Comparison of ENCODE assay signal across 9 mouse cellular contexts in genomic region chr5:122317329-122318045, GRCm38 (mm10). TPM values are rescaled to one million over a fixed set of nuclear protein-coding genes. Genes with fewer than 3 reads are reported as not detected.
DNase-seq lines count a peak whose midpoint lies in the region; ATAC-seq and TF ChIP-seq lines count a peak whose summit lies in the region.
"Had no signal": no experiment of that assay in that cellular context is flagged by ENCODE, and none has a peak within 500 bp of the region (broad histone marks: within the 10 kb centered on the region; RNA-seq: fewer than 3 reads in every experiment).

No protein-coding gene starts in this region.

- no peak overlapping the region for H3K4me2 ChIP-seq in hindbrain, postnatal 0 days (ENCODE audit: low read depth, low read length)
- H3K4me2 ChIP-seq in hindbrain, embryonic 16.5 days (ENCODE audit: low read length), result no peak overlapping the region

- no peak overlapping the region for H3K9ac ChIP-seq in hindbrain, postnatal 0 days (replicated peaks; ENCODE audit: low read length)
- H3K9ac ChIP-seq in hindbrain, embryonic 16.5 days (ENCODE audit: low read depth, low read length), result no peak overlapping the region

- TF ChIP-seq CTCF in hindbrain, postnatal 0 days (IDR thresholded peaks at IDR 0.05; ENCODE audit: low read depth), result no peak

- no peaks in the 10 kb centered on the region for H3K27me3 ChIP-seq in hindbrain, postnatal 0 days (ENCODE audit: insufficient read depth, low read length)
- no peaks in the 10 kb centered on the region for H3K27me3 ChIP-seq in hindbrain, embryonic 16.5 days (replicated peaks; ENCODE audit: control insufficient read depth, insufficient read depth, low read length)
- H3K27me3 ChIP-seq: Patski had no signal

- no peak overlapping the region for H3K4me3 ChIP-seq in hindbrain, postnatal 0 days (ENCODE audit: low read length)
- H3K4me3 ChIP-seq in hindbrain, embryonic 16.5 days (ENCODE audit: low read length), result no peak overlapping the region

- peaks cover 4% of the 10 kb centered on the region for H3K4me1 ChIP-seq in hindbrain, postnatal 0 days (ENCODE audit: insufficient read depth, low read length)
- H3K4me1 ChIP-seq in hindbrain, embryonic 16.5 days (ENCODE audit: control insufficient read depth, insufficient read depth, low read depth, low read length), result peaks cover 5% of the 10 kb centered on the region; the same call in 1 of the 2 replicates

- no peaks in the 10 kb centered on the region for H3K9me3 ChIP-seq in hindbrain, postnatal 0 days (ENCODE audit: low read length)
- no peaks in the 10 kb centered on the region for H3K9me3 ChIP-seq in hindbrain, embryonic 16.5 days (ENCODE audit: control insufficient read depth, low read length)

- no peak for DNase-seq in hindbrain, postnatal 0 days (ENCODE audit: low spot score)
- peak; percentile 41 for DNase-seq in urinary bladder, postnatal 14 days (ENCODE audit: low spot score)
- no peak for DNase-seq in urinary bladder, postnatal 25 days (ENCODE audit: low spot score)
- peak; percentile 58 to 71 for DNase-seq in cerebellum, postnatal 25 days
- DNase-seq in thymus, postnatal 4 days, result peak; percentile 70
- no peak for DNase-seq in ovary, postnatal 14 days (ENCODE audit: low spot score)

- no peak for ATAC-seq in hindbrain, postnatal 0 days
- no peak for ATAC-seq in hindbrain, embryonic 16.5 days
- ATAC-seq in megakaryocyte, adult 5-6 weeks (ENCODE audit: poor library complexity, severe bottlenecking), result no peak
- ATAC-seq: Patski had no signal

- peak overlapping the region; percentile 5; the same call in 1 of the 2 replicates for H3K27ac ChIP-seq in hindbrain, postnatal 0 days
- H3K27ac ChIP-seq in hindbrain, embryonic 16.5 days (ENCODE audit: low read depth, low read length), result no peak overlapping the region

- peaks cover 4% of the 10 kb centered on the region; the same call in 1 of the 2 replicates for H3K36me3 ChIP-seq in hindbrain, postnatal 0 days (ENCODE audit: insufficient read depth, low read length)
- H3K36me3 ChIP-seq in hindbrain, embryonic 16.5 days (ENCODE audit: control insufficient read depth, insufficient read depth, low read length), result peaks cover 7% of the 10 kb centered on the region

- WGBS in hindbrain, postnatal 0 days, result 66% methylated on average over 11 of the region's 11 CpGs
- WGBS in hindbrain, embryonic 16.5 days, result 77% methylated on average over 11 of the region's 11 CpGs

RNA-seq across cellular contexts. Expression of gene Pptc7, which starts 33.3 kb away (rescaled TPM):
- 15.8 and 18.7 TPM in 2 replicates for total RNA-seq in hindbrain, postnatal 0 days (2014; rRNA removed)
- polyA plus RNA-seq in hindbrain, postnatal 0 days (2015; fragmentation: Nextera tagmentation; extraction: Ambion mirVana), result 6.9 and 7.2 TPM in 2 replicates
- 6.5 and 8.1 TPM in 2 replicates for polyA plus RNA-seq in hindbrain, embryonic 16.5 days (2015; fragmentation: Nextera tagmentation; extraction: Ambion mirVana)
- 18.6 and 18.8 TPM in 2 replicates for total RNA-seq in megakaryocyte, adult 5-6 weeks (2015)
- total RNA-seq in megakaryocyte, adult 5-6 weeks (2017), result 19.9 and 22.0 TPM in 2 replicates

RNA-seq across cellular contexts. Expression of gene Rad9b, which starts 36.5 kb away (rescaled TPM):
- 5.1 and 8.3 TPM in 2 replicates for total RNA-seq in hindbrain, postnatal 0 days (2014; rRNA removed)
- 14.0 and 15.0 TPM in 2 replicates for polyA plus RNA-seq in hindbrain, postnatal 0 days (2015; fragmentation: Nextera tagmentation; extraction: Ambion mirVana)
- polyA plus RNA-seq in hindbrain, embryonic 16.5 days (2015; fragmentation: Nextera tagmentation; extraction: Ambion mirVana), result 17.7 and 20.1 TPM in 2 replicates
- 0.82 and 1.6 TPM in 2 replicates for total RNA-seq in megakaryocyte, adult 5-6 weeks (2015)
- 1.5 and 2.6 TPM in 2 replicates for total RNA-seq in megakaryocyte, adult 5-6 weeks (2017)

RNA-seq across cellular contexts. Expression of gene Vps29, which starts 36.7 kb away (rescaled TPM):
- total RNA-seq in hindbrain, postnatal 0 days (2014; rRNA removed), result 90.5 and 111 TPM in 2 replicates
- 344 and 353 TPM in 2 replicates for polyA plus RNA-seq in hindbrain, postnatal 0 days (2015; fragmentation: Nextera tagmentation; extraction: Ambion mirVana)
- 314 and 353 TPM in 2 replicates for polyA plus RNA-seq in hindbrain, embryonic 16.5 days (2015; fragmentation: Nextera tagmentation; extraction: Ambion mirVana)
- total RNA-seq in megakaryocyte, adult 5-6 weeks (2015), result 131 and 151 TPM in 2 replicates
- 83.5 and 101 TPM in 2 replicates for total RNA-seq in megakaryocyte, adult 5-6 weeks (2017)

RNA-seq across cellular contexts. Expression of gene Tctn1, which starts 53.2 kb away (rescaled TPM):
- total RNA-seq in hindbrain, postnatal 0 days (2014; rRNA removed), result 30.3 and 30.6 TPM in 2 replicates
- polyA plus RNA-seq in hindbrain, postnatal 0 days (2015; fragmentation: Nextera tagmentation; extraction: Ambion mirVana), result 6.5 TPM in 2 replicates
- polyA plus RNA-seq in hindbrain, embryonic 16.5 days (2015; fragmentation: Nextera tagmentation; extraction: Ambion mirVana), result 5.3 and 6.0 TPM in 2 replicates
- total RNA-seq in megakaryocyte, adult 5-6 weeks (2015), result 3.2 and 4.3 TPM in 2 replicates
- total RNA-seq in megakaryocyte, adult 5-6 weeks (2017), result 3.5 and 6.5 TPM in 2 replicates

RNA-seq across cellular contexts. Expression of gene Gpn3, which starts 54.2 kb away (rescaled TPM):
- total RNA-seq in hindbrain, postnatal 0 days (2014; rRNA removed), result 19.5 and 49.9 TPM in 2 replicates
- polyA plus RNA-seq in hindbrain, postnatal 0 days (2015; fragmentation: Nextera tagmentation; extraction: Ambion mirVana), result 43.0 and 44.3 TPM in 2 replicates
- polyA plus RNA-seq in hindbrain, embryonic 16.5 days (2015; fragmentation: Nextera tagmentation; extraction: Ambion mirVana), result 35.3 and 40.9 TPM in 2 replicates
- 27.0 and 32.5 TPM in 2 replicates for total RNA-seq in megakaryocyte, adult 5-6 weeks (2015)
- 18.5 and 19.7 TPM in 2 replicates for total RNA-seq in megakaryocyte, adult 5-6 weeks (2017)

Comparison
In these comparisons a context has a peak if more than half of its experiments do, and no peak if none do; other contexts are left out.
1. DNase-seq: peak in urinary bladder, postnatal 14 days (single experiment), cerebellum, postnatal 25 days (2 of 2) and thymus, postnatal 4 days (single experiment); none in hindbrain, postnatal 0 days (single experiment), urinary bladder, postnatal 25 days (single experiment) and ovary, postnatal 14 days (single experiment).